Mouse (Mus musculus): Measurements from ENCODE around the gene F13a1. TPM values are rescaled to one million over a fixed set of nuclear protein-coding genes. Genes with fewer than 3 reads are reported as not detected.

F13a1 gene
- 2.5 and 2.6 TPM in 2 replicates for polyA plus RNA-seq (2014; fragmentation: Nextera tagmentation; extraction: Ambion mirVana)

DNA sequence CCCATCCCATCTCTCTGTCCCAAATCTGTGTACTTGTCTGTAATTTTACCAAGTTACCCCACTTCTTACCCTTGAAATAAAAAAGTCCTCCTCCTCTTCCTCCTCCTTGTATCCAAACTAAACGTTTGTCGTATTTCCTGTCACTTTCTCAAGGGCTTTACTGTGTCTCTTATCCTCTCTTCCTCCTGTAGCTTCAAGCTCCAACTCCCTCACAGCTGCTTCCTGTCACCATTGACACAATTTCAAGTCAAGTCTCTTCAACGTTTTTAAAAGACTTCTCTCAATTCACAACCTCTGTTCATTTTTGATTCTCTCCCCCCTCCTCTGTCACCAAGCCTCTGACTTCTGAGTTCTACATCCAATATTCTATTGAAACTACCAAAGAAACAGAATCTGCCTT, at the start of gene F13a1:
TSS of gene F13a1 (minus strand) at position 119 of the 400 bp plus-strand sequence.
- Histone ChIP-seq H3K27ac (replicated peaks; ENCODE audit: low read depth, low read length) (no peak within 1 kb of the TSS), H3K9me3 (ENCODE audit: control insufficient read depth, low read length) (no peaks in the 10 kb centered on the region), H3K27me3 (ENCODE audit: control insufficient read depth, insufficient read depth, low read length) (no peaks in the 10 kb centered on the region), H3K9ac (ENCODE audit: low read length) (no peak within 1 kb of the TSS), H3K4me2 (ENCODE audit: low read depth, severe bottlenecking) (no peak within 1 kb of the TSS), H3K36me3 (ENCODE audit: control insufficient read depth, insufficient read depth, low read length) (no peaks in the 10 kb centered on the region), H3K4me3 (ENCODE audit: low read depth, low read length) (no peak within 1 kb of the TSS), H3K4me1 (ENCODE audit: control insufficient read depth, insufficient read depth, low read length) (no peaks in the 10 kb centered on the region)
- no peak for DNase-seq (ENCODE audit: low spot score)
- 72% methylated on average over 3 of the region's 3 CpGs for WGBS
- no peak for ATAC-seq (ENCODE audit: insufficient number of reproducible peaks, low FRiP score, low TSS enrichment, low read depth)

- no peaks in the 10 kb centered on the region for H3K4me1 ChIP-seq (ENCODE audit: control insufficient read depth, insufficient read depth, low read length)
- DNase-seq (ENCODE audit: low spot score) (no peak), ATAC-seq (ENCODE audit: insufficient number of reproducible peaks, low FRiP score, low TSS enrichment, low read depth) (no peak)
- H3K4me2 ChIP-seq (ENCODE audit: low read depth, severe bottlenecking): no peak overlapping the region
- 95% methylated on average over 1 of the region's 1 CpGs for WGBS
- no peak overlapping the region for H3K4me3 ChIP-seq (ENCODE audit: low read depth, low read length)
- no peaks in the 10 kb centered on the region for H3K36me3 ChIP-seq (ENCODE audit: control insufficient read depth, insufficient read depth, low read length)
- H3K9ac ChIP-seq (ENCODE audit: low read length): no peak overlapping the region
- H3K27ac ChIP-seq (replicated peaks; ENCODE audit: low read depth, low read length): no peak overlapping the region
- H3K27me3 ChIP-seq (ENCODE audit: control insufficient read depth, insufficient read depth, low read length): no peaks in the 10 kb centered on the region
- no peaks in the 10 kb centered on the region for H3K9me3 ChIP-seq (ENCODE audit: control insufficient read depth, low read length)
Measured at GRCm38 (mm10) chr13:37091620-37092019, 41.6 kb upstream of the F13a1 start.

- Histone ChIP-seq H3K27me3 (ENCODE audit: control insufficient read depth, insufficient read depth, low read length) (no peaks in the 10 kb centered on the region), H3K4me2 (ENCODE audit: low read depth, severe bottlenecking) (no peak overlapping the region), H3K9ac (ENCODE audit: low read length) (no peak overlapping the region), H3K4me3 (ENCODE audit: low read depth, low read length) (no peak overlapping the region), H3K4me1 (ENCODE audit: control insufficient read depth, insufficient read depth, low read length) (no peaks in the 10 kb centered on the region), H3K36me3 (ENCODE audit: control insufficient read depth, insufficient read depth, low read length) (no peaks in the 10 kb centered on the region), H3K27ac (replicated peaks; ENCODE audit: low read depth, low read length) (no peak overlapping the region), H3K9me3 (ENCODE audit: control insufficient read depth, low read length) (no peaks in the 10 kb centered on the region)
- DNase-seq (ENCODE audit: low spot score) (no peak), ATAC-seq (ENCODE audit: insufficient number of reproducible peaks, low FRiP score, low TSS enrichment, low read depth) (no peak)
- WGBS: 77% methylated on average over 6 of the region's 6 CpGs
Measured at GRCm38 (mm10) chr13:37089104-37089503, 39.1 kb upstream of the F13a1 start.

DNA sequence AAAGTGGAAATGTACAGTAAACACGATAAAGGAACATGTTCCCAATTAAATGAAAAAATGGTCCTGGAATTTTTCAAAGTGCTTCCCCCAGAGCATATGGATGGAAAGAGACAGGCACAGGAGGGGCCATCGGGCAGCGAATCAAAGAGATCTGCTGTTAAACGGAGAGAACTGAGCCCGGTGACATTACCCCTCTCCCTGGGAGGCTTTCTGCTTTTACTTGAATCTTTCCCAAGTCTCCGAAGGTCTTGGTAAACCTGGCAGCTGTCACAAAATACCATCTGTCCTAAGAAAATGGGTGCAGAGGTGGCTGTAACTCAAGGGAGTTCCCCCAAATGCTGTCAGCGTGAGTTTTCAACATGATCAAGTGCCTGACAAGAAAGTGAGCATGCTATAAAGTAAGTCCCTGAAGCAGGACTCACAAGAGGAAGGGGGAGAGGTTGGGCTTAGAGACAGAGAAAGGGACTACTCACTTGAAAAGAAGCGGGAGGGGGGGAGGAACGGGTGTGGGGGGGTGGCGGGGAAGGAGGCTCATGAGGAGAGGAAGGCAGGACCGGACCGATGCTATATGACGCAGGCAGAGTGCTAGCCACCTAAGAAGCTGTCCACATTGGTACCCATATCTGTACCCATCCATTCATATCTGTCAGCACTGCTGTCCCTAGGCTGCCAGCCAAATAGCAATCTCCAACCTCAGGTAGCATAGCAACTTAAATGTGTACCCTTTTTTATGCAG, 31.6 kb upstream of the F13a1 start:
- H3K9me3 ChIP-seq (ENCODE audit: control insufficient read depth, low read length): no peaks in the 10 kb centered on the region
- H3K9ac ChIP-seq (ENCODE audit: low read length): no peak overlapping the region
- H3K27me3 ChIP-seq (ENCODE audit: control insufficient read depth, insufficient read depth, low read length): no peaks in the 10 kb centered on the region
- H3K27ac ChIP-seq (replicated peaks; ENCODE audit: low read depth, low read length): no peak overlapping the region
- no peaks in the 10 kb centered on the region for H3K36me3 ChIP-seq (ENCODE audit: control insufficient read depth, insufficient read depth, low read length)
- ATAC-seq (ENCODE audit: insufficient number of reproducible peaks, low FRiP score, low TSS enrichment, low read depth): no peak
- no peak overlapping the region for H3K4me3 ChIP-seq (ENCODE audit: low read depth, low read length)
- no peak overlapping the region for H3K4me2 ChIP-seq (ENCODE audit: low read depth, severe bottlenecking)
- DNase-seq (ENCODE audit: low spot score): no peak
- no peaks in the 10 kb centered on the region for H3K4me1 ChIP-seq (ENCODE audit: control insufficient read depth, insufficient read depth, low read length)
- 69% methylated on average over 13 of the region's 13 CpGs for WGBS

DNA sequence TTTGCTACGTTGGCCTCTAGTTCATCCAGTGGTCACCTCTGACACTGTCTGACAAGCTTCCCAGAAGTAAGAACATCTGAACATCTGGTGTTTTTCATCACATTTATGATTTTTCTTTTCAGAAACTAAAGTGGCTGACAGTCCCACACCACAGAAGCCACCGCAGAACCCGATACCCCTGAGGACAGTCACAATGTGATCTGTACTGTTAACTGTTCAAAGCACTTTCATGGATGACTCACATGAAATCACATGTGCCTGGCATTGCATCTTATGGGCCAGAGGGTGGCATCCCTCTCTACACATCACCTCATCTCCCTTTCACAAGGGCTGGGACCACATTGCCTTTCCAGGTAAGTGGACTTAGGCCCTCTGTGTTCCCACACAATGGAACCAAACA, 21.3 kb upstream of the F13a1 start:
- no peaks in the 10 kb centered on the region for H3K27me3 ChIP-seq (ENCODE audit: control insufficient read depth, insufficient read depth, low read length)
- no peak overlapping the region for H3K9ac ChIP-seq (ENCODE audit: low read length)
- H3K36me3 ChIP-seq (ENCODE audit: control insufficient read depth, insufficient read depth, low read length): no peaks in the 10 kb centered on the region
- no peak overlapping the region for H3K4me3 ChIP-seq (ENCODE audit: low read depth, low read length)
- WGBS: 83% methylated on average over 3 of the region's 3 CpGs
- H3K9me3 ChIP-seq (ENCODE audit: control insufficient read depth, low read length): no peaks in the 10 kb centered on the region
- ATAC-seq (ENCODE audit: insufficient number of reproducible peaks, low FRiP score, low TSS enrichment, low read depth): no peak
- H3K4me1 ChIP-seq (ENCODE audit: control insufficient read depth, insufficient read depth, low read length): no peaks in the 10 kb centered on the region
- DNase-seq (ENCODE audit: low spot score): no peak
- no peak overlapping the region for H3K27ac ChIP-seq (replicated peaks; ENCODE audit: low read depth, low read length)
- H3K4me2 ChIP-seq (ENCODE audit: low read depth, severe bottlenecking): no peak overlapping the region

- H3K36me3 ChIP-seq (ENCODE audit: control insufficient read depth, insufficient read depth, low read length): no peaks in the 10 kb centered on the region
- no peaks in the 10 kb centered on the region for H3K4me1 ChIP-seq (ENCODE audit: control insufficient read depth, insufficient read depth, low read length)
- H3K9me3 ChIP-seq (ENCODE audit: control insufficient read depth, low read length): no peaks in the 10 kb centered on the region
- ATAC-seq (ENCODE audit: insufficient number of reproducible peaks, low FRiP score, low TSS enrichment, low read depth): no peak
- H3K4me2 ChIP-seq (ENCODE audit: low read depth, severe bottlenecking): no peak overlapping the region
- no peaks in the 10 kb centered on the region for H3K27me3 ChIP-seq (ENCODE audit: control insufficient read depth, insufficient read depth, low read length)
- H3K27ac ChIP-seq (replicated peaks; ENCODE audit: low read depth, low read length): no peak overlapping the region
- H3K4me3 ChIP-seq (ENCODE audit: low read depth, low read length): no peak overlapping the region
- no peak overlapping the region for H3K9ac ChIP-seq (ENCODE audit: low read length)
- 84% methylated on average over 4 of the region's 4 CpGs for WGBS
- DNase-seq (ENCODE audit: low spot score): no peak
Measured at GRCm38 (mm10) chr13:37070824-37071223, 20.8 kb upstream of the F13a1 start.

DNA sequence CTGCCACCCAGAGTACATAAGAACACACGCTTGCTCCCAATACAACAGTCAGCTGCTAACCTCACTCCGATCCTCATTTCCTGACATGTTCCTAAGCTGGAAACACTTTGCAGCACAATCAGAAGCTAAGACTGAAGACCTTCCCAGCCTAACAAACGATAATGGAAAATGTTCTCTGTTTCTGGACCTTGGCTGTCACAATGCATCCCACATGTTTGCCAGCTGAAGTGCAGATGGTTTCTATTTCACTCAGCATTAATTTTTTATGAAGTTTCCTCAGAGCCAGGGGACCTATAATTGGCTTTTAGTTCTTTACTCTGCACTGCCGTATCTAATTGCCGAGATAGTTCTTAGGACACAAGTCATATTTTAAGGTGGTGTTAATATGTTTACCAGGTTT, 10.8 kb upstream of the F13a1 start:
- no peak overlapping the region for H3K27ac ChIP-seq (replicated peaks; ENCODE audit: low read depth, low read length)
- ATAC-seq (ENCODE audit: insufficient number of reproducible peaks, low FRiP score, low TSS enrichment, low read depth) (peak; percentile 9; the same call in 1 of the 2 replicates), DNase-seq (ENCODE audit: low spot score) (peak; percentile 42)
- H3K36me3 ChIP-seq (ENCODE audit: control insufficient read depth, insufficient read depth, low read length): no peaks in the 10 kb centered on the region
- no peak overlapping the region for H3K9ac ChIP-seq (ENCODE audit: low read length)
- no peaks in the 10 kb centered on the region for H3K27me3 ChIP-seq (ENCODE audit: control insufficient read depth, insufficient read depth, low read length)
- H3K9me3 ChIP-seq (ENCODE audit: control insufficient read depth, low read length): no peaks in the 10 kb centered on the region
- H3K4me2 ChIP-seq (ENCODE audit: low read depth, severe bottlenecking): no peak overlapping the region
- H3K4me3 ChIP-seq (ENCODE audit: low read depth, low read length): no peak overlapping the region
- no peaks in the 10 kb centered on the region for H3K4me1 ChIP-seq (ENCODE audit: control insufficient read depth, insufficient read depth, low read length)
- 13% methylated on average over 5 of the region's 5 CpGs for WGBS

DNA sequence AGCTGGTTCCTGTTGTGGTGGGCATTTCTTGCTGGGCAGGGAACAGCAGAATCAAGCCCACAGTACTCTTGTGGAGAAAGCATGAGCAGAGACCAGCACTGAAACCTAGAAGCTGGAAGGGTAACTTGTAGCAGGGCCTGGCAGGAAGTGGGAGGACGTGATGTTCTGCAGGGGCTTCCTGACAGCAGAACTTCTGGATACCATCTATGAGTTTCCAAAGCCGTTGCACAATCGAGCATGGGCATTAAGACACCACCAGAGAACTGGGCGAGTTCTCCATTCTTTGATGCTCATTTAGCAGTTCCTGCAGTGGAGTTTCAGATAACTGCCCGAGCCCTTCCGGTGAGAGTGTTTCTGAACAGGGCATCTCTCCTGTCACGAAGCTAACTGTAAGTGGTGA, 6.6 kb upstream of the F13a1 start:
- 84% methylated on average over 7 of the region's 7 CpGs for WGBS
- DNase-seq (ENCODE audit: low spot score) (no peak), ATAC-seq (ENCODE audit: insufficient number of reproducible peaks, low FRiP score, low TSS enrichment, low read depth) (no peak)
- Histone ChIP-seq H3K27me3 (ENCODE audit: control insufficient read depth, insufficient read depth, low read length) (no peaks in the 10 kb centered on the region), H3K36me3 (ENCODE audit: control insufficient read depth, insufficient read depth, low read length) (no peaks in the 10 kb centered on the region), H3K4me2 (ENCODE audit: low read depth, severe bottlenecking) (no peak overlapping the region), H3K9ac (ENCODE audit: low read length) (no peak overlapping the region), H3K4me3 (ENCODE audit: low read depth, low read length) (no peak overlapping the region), H3K9me3 (ENCODE audit: control insufficient read depth, low read length) (no peaks in the 10 kb centered on the region), H3K27ac (replicated peaks; ENCODE audit: low read depth, low read length) (no peak overlapping the region), H3K4me1 (ENCODE audit: control insufficient read depth, insufficient read depth, low read length) (no peaks in the 10 kb centered on the region)

GRCm38 (mm10) chr13:37049631-37050030, 413 bp downstream of the F13a1 start:
- H3K4me1 ChIP-seq (ENCODE audit: control insufficient read depth, insufficient read depth, low read length): no peaks in the 10 kb centered on the region
- no peaks in the 10 kb centered on the region for H3K36me3 ChIP-seq (ENCODE audit: control insufficient read depth, insufficient read depth, low read length)
- no peak for DNase-seq (ENCODE audit: low spot score)
- H3K4me2 ChIP-seq (ENCODE audit: low read depth, severe bottlenecking): no peak overlapping the region
- no peak overlapping the region for H3K9ac ChIP-seq (ENCODE audit: low read length)
- no peak overlapping the region for H3K4me3 ChIP-seq (ENCODE audit: low read depth, low read length)
- H3K9me3 ChIP-seq (ENCODE audit: control insufficient read depth, low read length): no peaks in the 10 kb centered on the region
- H3K27me3 ChIP-seq (ENCODE audit: control insufficient read depth, insufficient read depth, low read length): no peaks in the 10 kb centered on the region
- no peak for ATAC-seq (ENCODE audit: insufficient number of reproducible peaks, low FRiP score, low TSS enrichment, low read depth)
- H3K27ac ChIP-seq (replicated peaks; ENCODE audit: low read depth, low read length): no peak overlapping the region
- 73% methylated on average over 2 of the region's 2 CpGs for WGBS
